Mouse (Mus musculus) lung, adult 2 months (tissue): ENCODE results near the gene Bpifb9a. TPM values are rescaled to one million over a fixed set of nuclear protein-coding genes. Genes with fewer than 3 reads are reported as not detected.
"Not testable (repeated sequence)": the region's sequence is repeated elsewhere in the genome, so short reads cannot be mapped to it uniquely, and the experiment has no call there.

Source experiments
- DNase-seq: peaks from one replicate; pipeline ENCODE4 v3.0.0; 2022
- H3K4me1 ChIP-seq: fragments of 200-500 bp; 2 replicates; pipeline ENCODE4 v1.6.1; 2011; ENCODE audit warnings: low read length; ENCODE audit not compliant: control insufficient read depth, insufficient read depth
- H3K4me3 ChIP-seq: fragments of 200-500 bp; replicated peaks from 2 replicates; pipeline ENCODE3; 2011; ENCODE audit warnings: low read depth, mild to moderate bottlenecking, control low read depth, low read length; ENCODE audit errors: extremely low read depth
- CTCF ChIP-seq: fragments of 200-500 bp; IDR thresholded peaks from 2 replicates; pipeline ENCODE4 v1.5.1; 2011; ENCODE audit warnings: mild to moderate bottlenecking, low read length, control low read depth; ENCODE audit not compliant: insufficient read depth
- POLR2A ChIP-seq: fragments of 200-500 bp; IDR thresholded peaks from 2 replicates; pipeline ENCODE4 v1.6.1; 2011; ENCODE audit warnings: low read depth, mild to moderate bottlenecking, control low read depth, low read length, borderline replicate concordance; ENCODE audit errors: extremely low read depth
- WGBS: fragments of 180-500 bp; shearing (Covaris S2); methylation state at CpG from one replicate; pipeline ENCODE4 v1.1.7; 2018; 5-methylcytosine and 5-hydroxymethylcytosine counted together
- polyA plus RNA-seq: library from polyadenylated mRNA; depleted of rRNA; stranded (reverse); fragments of >200 nt; gene quantifications from 2 replicates; pipeline ENCODE4 v1.2.3, GENCODE M21; 2012; rRNA removed

Bpifb9a gene
- polyA plus RNA-seq, 1 experiment: not detected

GRCm38 (mm10) chr2:154301763-154302162 lies 44.1 kb downstream of the Bpifb9a start:
- no peaks in the 10 kb centered on the region for H3K4me1 ChIP-seq
- no peak for DNase-seq
- H3K4me3 ChIP-seq: no peak overlapping the region
- 92% methylated on average over 3 of the region's 3 CpGs for WGBS
- no peak for TF ChIP-seq POLR2A
- TF ChIP-seq CTCF: no peak

GRCm38 (mm10) chr2:154304604-154305003 lies 47.0 kb downstream of the Bpifb9a start:
- not testable (repeated sequence) for H3K4me1 ChIP-seq
- 80% methylated on average over 1 of the region's 3 CpGs for WGBS

DNA sequence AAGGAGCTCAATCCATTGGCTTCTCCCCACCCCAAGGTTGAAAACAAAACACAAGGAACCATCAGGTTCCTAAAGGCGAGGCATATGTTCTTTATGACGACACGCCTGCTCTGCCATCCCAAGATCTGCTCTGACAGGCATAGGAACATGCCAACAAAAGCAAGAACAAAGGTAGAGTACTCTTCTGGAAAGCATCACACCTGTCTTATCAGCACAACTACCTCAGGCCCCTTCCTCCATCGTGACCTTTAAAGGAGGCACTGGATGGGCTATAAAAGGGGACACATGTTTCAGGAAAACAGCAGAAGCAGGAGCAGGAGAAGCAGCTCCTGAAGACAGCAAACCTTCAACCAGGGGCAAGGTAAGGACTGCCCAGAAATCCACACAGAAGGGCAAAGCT lies 49.3 kb downstream of the Bpifb9a start, which contains the start of gene Bpifb9b:
TSS of gene Bpifb9b (plus strand) at position 301 of the 400 bp plus-strand sequence.
- not testable (repeated sequence) for DNase-seq, H3K4me3 ChIP-seq, H3K4me1 ChIP-seq
- 85% methylated on average over 4 of the region's 4 CpGs for WGBS

More at GRCm38 (mm10) chr2:154304604-154305003, 47.0 kb downstream of the Bpifb9a start:
- not testable (repeated sequence) for H3K4me3 ChIP-seq, DNase-seq

- not testable (repeated sequence) for H3K4me3 ChIP-seq, H3K4me1 ChIP-seq, DNase-seq
- 57% methylated on average over 5 of the region's 5 CpGs for WGBS
Observed at GRCm38 (mm10) chr2:154313771-154314170, 56.1 kb downstream of the Bpifb9a start.

Other genes starting within 250 kb of the Bpifb9a start
- gene Bpifa2, start 249.6 kb upstream of the Bpifb9a start, polyA plus RNA-seq: not detected in 2 replicates
- not detected in 2 replicates for gene Bpifa3, start 127.5 kb upstream of the Bpifb9a start, polyA plus RNA-seq
- gene Bpifa1, start 115.0 kb upstream of the Bpifb9a start, polyA plus RNA-seq: 295 and 710 TPM in 2 replicates
- 4.3 TPM in 1 of 2 replicates, not detected in the other for gene Bpifa5, start 95.2 kb upstream of the Bpifb9a start, polyA plus RNA-seq
- gene Bpifb1, start 67.0 kb upstream of the Bpifb9a start, polyA plus RNA-seq: 103 and 136 TPM in 2 replicates
- gene Bpifb5, start 34.1 kb upstream of the Bpifb9a start, polyA plus RNA-seq: 7.2 and 9.0 TPM in 2 replicates
- not detected in 2 replicates for gene Bpifb9b, start 49.4 kb downstream of the Bpifb9a start, polyA plus RNA-seq
- gene Cdk5rap1, start 115.2 kb downstream of the Bpifb9a start, polyA plus RNA-seq: 6.6 and 9.5 TPM in 2 replicates
- 22.5 and 24.1 TPM in 2 replicates for gene Snta1, start 150.2 kb downstream of the Bpifb9a start, polyA plus RNA-seq
- gene Cbfa2t2, start 178.6 kb downstream of the Bpifb9a start, polyA plus RNA-seq: 8.8 and 12.7 TPM in 2 replicates